Mouse (Mus musculus) lung, postnatal 14 days (tissue): Measurements from ENCODE around the gene B3galt5.
A peak's percentile ranks its signal among the peaks of the same experiment; 100 is the strongest.

Experiments used
- DNase-seq: peaks from one replicate; pipeline ENCODE4 v3.0.0; 2021

Gene B3galt5

GRCm38 (mm10) chr16:96235366-96235970 lies at the start of gene B3galt5:
B3galt5 (plus strand) TSS chr16:96235801.
- no peak for DNase-seq

- DNase-seq = no peak
Measured at GRCm38 (mm10) chr16:96187619-96188018, 48.0 kb upstream of the B3galt5 start.

GRCm38 (mm10) chr16:96191531-96192506 lies 43.8 kb upstream of the B3galt5 start, which contains the start of gene Lca5l:
Lca5l (minus strand) TSS chr16:96192271.
- DNase-seq = peak; percentile 100

GRCm38 (mm10) chr16:96199913-96200701 lies 35.5 kb upstream of the B3galt5 start, which contains the start of gene Sh3bgr:
Sh3bgr (plus strand) TSS chr16:96200450.
- peak; percentile 61 for DNase-seq

GRCm38 (mm10) chr16:96200702-96201028 lies 34.9 kb upstream of the B3galt5 start:
- DNase-seq = no peak

GRCm38 (mm10) chr16:96201485-96202232 lies 33.9 kb upstream of the B3galt5 start:
- no peak for DNase-seq

GRCm38 (mm10) chr16:96209789-96210188 lies 25.8 kb upstream of the B3galt5 start:
- DNase-seq = no peak

GRCm38 (mm10) chr16:96210856-96211255 lies 24.7 kb upstream of the B3galt5 start:
- DNase-seq = no peak

- no peak for DNase-seq
Measured at GRCm38 (mm10) chr16:96213027-96213426, 22.6 kb upstream of the B3galt5 start.

GRCm38 (mm10) chr16:96221491-96221890 lies 14.1 kb upstream of the B3galt5 start:
- DNase-seq = no peak

GRCm38 (mm10) chr16:96221959-96222358 lies 13.6 kb upstream of the B3galt5 start:
- no peak for DNase-seq

GRCm38 (mm10) chr16:96222452-96222851 lies 13.1 kb upstream of the B3galt5 start:
- no peak for DNase-seq

- no peak for DNase-seq
Measured at GRCm38 (mm10) chr16:96228438-96228837, 7.2 kb upstream of the B3galt5 start.

- no peak for DNase-seq
Measured at GRCm38 (mm10) chr16:96229044-96229555, 6.5 kb upstream of the B3galt5 start.

- DNase-seq = peak; percentile 84
Measured at GRCm38 (mm10) chr16:96230411-96230810, 5.2 kb upstream of the B3galt5 start.

- DNase-seq = no peak
Measured at GRCm38 (mm10) chr16:96231251-96231650, 4.3 kb upstream of the B3galt5 start.

GRCm38 (mm10) chr16:96231974-96232373 lies 3.6 kb upstream of the B3galt5 start:
- DNase-seq = no peak

- no peak for DNase-seq
Measured at GRCm38 (mm10) chr16:96233996-96234395, 1.6 kb upstream of the B3galt5 start.

- DNase-seq = no peak
Measured at GRCm38 (mm10) chr16:96244496-96244895, 8.9 kb downstream of the B3galt5 start.

- DNase-seq = no peak
Measured at GRCm38 (mm10) chr16:96249635-96250034, 14.0 kb downstream of the B3galt5 start.

GRCm38 (mm10) chr16:96252146-96252545 lies 16.5 kb downstream of the B3galt5 start:
- DNase-seq = no peak

- DNase-seq = no peak
Measured at GRCm38 (mm10) chr16:96258429-96258828, 22.8 kb downstream of the B3galt5 start.
